Mouse (Mus musculus) Patski (cell line): ENCODE data around the gene Wnt5b. TPM values are rescaled to one million over a fixed set of nuclear protein-coding genes. Genes with fewer than 3 reads are reported as not detected.

Source experiments
- ATAC-seq: fragments of 100-300 bp; one replicate; pipeline ENCODE4 v1.8.0; 2021
- CTCF ChIA-PET: fragments of 350-600 bp; sonication (Branson Sonifier 250); formaldehyde crosslinking; loops from one replicate; lab custom pipeline; 2022; ENCODE audit warnings: inconsistent platforms; lab: Charles Lee
- POLR2A ChIA-PET: fragments of 350-600 bp; sonication (Branson Sonifier 250); formaldehyde crosslinking; loops from one replicate; lab custom pipeline; 2022; ENCODE audit warnings: antibody characterized with exemption, inconsistent platforms; lab: Charles Lee
- DNase-seq: peaks from one replicate; pipeline ENCODE4 v3.0.0-alpha.2; 2011; ENCODE audit warnings: low read depth, low spot score
- H3K27me3 ChIP-seq: fragments of 371-371 bp; one replicate; pipeline ENCODE4 v1.5.1; 2021
- CTCF ChIP-seq: fragments of 100-300 bp; IDR thresholded peaks from one replicate; pipeline ENCODE4 v1.5.1; 2021
- in situ Hi-C: fragments of 300-500 bp; cut with MboI; formaldehyde crosslinking; loops from 3 replicates; pipeline ENCODE4 v1.11.1; 2018; ENCODE audit warnings: low pct_unique_long_range_greater_than_20kb, mixed read lengths
- polyA plus RNA-seq: library from polyadenylated mRNA; unstranded; gene quantifications from one replicate; pipeline ENCODE4 v1.2.3, GENCODE M21; 2021

The Wnt5b gene
- polyA plus RNA-seq: 9.8 TPM

DNA sequence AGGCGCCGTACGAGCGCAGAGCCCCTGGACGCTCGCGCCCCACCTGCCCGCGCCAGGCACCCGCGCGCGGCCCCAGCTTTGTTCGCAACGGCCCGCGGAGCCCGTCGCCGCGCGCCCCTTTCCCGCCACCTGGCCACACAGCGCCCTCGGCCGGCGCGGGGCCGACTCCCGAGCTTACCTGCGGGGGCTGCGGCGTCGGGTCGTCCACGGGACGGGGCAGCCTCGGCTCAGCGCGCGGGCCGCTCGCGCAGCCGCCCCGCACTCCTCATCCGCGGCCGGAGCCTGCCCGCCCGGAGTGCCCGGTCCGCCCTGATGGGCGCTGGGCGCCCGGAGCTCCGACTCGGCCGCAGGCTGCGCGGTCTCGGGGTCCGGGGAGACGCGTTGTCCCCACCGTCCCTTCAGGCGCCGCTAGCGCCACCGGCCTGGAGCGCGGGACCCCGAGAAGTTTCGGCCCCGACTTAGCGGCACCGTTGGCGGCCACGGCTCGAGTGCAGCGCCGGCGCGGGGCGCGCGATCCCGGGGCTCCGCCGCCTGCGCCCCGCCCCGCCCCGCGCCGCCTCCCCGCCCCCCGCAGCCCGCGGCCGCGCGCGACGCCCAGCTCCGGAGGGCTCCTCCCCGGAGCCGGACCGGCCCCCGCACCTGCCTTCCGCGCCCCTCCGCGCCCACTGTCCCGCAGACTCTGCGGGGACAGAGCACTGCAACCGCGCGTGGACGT, at the start of gene Wnt5b:
Gene Wnt5b (minus strand): TSS at position 545 of the 715 bp plus-strand sequence.
- POLR2A ChIA-PET: interaction anchor here (1.0 to 1.9 kb wide), 2 partner anchors 11 to 25 kb away, joined by 4 to 5 read pairs; no protein-coding TSS in a partner anchor
- no peak for TF ChIP-seq CTCF
- DNase-seq (no peak), ATAC-seq (peak; percentile 45)
- in situ Hi-C loops: no loop called here
- H3K27me3 ChIP-seq: no peaks in the 10 kb centered on the region
- CTCF ChIA-PET: interaction anchor here (1.7 to 1.8 kb wide), 2 partner anchors 23 to 148 kb away, joined by 4 to 6 read pairs; no protein-coding TSS in a partner anchor

DNA sequence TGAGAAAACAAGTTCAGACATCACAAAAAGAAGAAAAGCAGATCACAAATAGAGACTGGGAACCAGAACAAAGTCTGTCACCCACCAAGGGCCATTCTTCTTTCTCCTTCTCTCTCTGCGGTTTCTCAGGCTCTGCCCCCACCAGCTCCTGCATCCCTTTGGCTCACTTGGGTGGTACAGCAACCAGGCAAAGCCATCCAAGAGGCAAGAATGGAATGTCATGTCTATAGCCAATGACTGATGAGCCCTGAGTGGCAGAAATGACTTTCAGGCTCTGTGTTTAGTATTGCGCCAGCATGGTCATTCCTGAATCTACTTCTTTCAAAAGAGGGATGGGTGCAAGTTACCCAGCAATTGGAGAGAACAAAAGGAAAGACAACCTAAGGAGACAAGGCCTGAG, 46.7 kb upstream of the Wnt5b start:
- ChIA-PET POLR2A (interaction anchor here (0.9 kb wide), 1 partner anchor 11 kb away, joined by 3 read pairs; no protein-coding TSS in a partner anchor), CTCF (interaction anchor here (0.8 kb wide), 1 partner anchor 9 kb away, joined by 3 read pairs; no protein-coding TSS in a partner anchor)

DNA sequence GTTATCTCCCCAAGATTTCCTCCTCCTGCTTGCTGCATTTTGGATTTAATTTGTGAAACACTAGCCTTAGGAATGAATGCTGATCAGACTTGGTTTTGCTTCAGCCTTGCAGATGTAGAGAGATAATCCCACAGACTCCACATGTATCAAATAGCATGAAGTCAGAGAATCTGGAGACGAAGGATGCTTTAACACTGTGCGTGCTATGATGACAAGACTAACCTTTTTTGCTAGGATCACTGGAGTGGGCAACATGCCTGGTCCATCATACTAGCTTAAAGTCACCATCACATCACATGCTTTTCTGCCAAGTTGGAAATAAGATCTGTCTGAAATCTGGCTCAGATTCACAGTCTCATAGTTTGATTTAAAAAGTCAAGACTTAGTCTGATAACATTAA, 43.8 kb upstream of the Wnt5b start:
- CTCF ChIA-PET: no interaction called here
- POLR2A ChIA-PET: interaction anchor here (2.2 kb wide), 1 partner anchor 13 kb away, joined by 9 read pairs; no protein-coding TSS in a partner anchor
- DNase-seq (no peak), ATAC-seq (no peak)
- in situ Hi-C loops: no loop called here
- H3K27me3 ChIP-seq: no peaks in the 10 kb centered on the region
- TF ChIP-seq CTCF: no peak

More for the DNA sequence above, 46.7 kb upstream of the Wnt5b start:
- no peaks in the 10 kb centered on the region for H3K27me3 ChIP-seq
- TF ChIP-seq CTCF: no peak
- DNase-seq: no peak
- in situ Hi-C loops: no loop called here
- no peak for ATAC-seq

DNA sequence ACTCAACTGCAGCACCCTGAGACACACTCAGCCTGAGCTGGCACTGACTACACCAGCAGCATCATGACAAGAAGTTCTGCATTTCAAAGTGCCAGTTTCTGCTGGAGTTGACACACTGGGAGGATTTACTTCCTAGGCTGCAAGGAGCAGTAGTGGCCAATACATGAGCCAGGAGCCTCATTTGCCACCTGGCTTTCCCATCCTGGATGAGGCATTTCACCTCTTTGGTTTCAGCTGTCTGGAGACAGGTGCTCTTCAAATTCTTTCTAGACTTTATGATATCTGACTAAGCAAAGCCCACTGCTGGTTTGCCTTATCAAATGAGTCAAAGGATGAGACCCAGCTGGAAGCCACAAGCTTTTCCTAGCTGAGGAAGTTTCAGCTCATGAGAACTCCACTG, 43.3 kb upstream of the Wnt5b start:
- no peaks in the 10 kb centered on the region for H3K27me3 ChIP-seq
- DNase-seq (no peak), ATAC-seq (no peak)
- ChIA-PET CTCF (no interaction called here), POLR2A (no interaction called here)
- TF ChIP-seq CTCF: no peak
- in situ Hi-C loops: no loop called here

DNA sequence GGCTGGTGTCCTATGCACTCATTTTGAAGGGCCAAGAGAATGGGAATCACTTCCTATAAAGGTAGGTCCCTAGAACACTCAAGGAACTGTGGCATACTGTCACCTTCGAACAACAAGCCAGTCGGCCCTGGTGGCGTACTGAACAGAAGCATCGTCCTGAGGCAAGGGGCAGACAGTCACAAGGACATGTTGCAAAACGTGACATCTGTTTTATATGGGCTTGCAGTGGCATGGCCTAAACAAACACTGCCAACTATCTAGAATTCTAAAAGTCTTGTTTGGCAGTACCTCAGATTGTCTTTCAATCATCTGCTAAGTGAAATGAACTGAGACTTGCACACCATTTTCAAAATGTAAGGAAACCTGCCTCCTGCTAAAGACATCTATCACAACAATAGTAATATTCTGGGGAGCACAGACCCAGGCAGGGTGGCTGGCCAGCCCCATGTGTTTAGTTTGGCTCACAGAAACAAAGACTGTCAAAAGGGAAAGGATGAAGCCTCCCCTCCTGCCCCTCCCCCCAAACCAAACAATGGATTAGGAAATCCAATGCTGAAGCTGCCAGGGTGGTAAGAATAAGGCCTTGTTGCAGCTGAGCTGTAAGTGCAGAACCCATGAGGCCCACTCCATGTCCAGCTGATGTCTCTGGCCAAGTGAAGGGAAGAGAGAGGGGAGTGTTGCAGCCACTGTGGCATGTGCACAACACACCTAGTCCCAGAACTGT, 41.7 kb upstream of the Wnt5b start:
- no peak for DNase-seq
- ChIA-PET CTCF (no interaction called here), POLR2A (no interaction called here)
- ATAC-seq: peak; percentile 35
- no peak for TF ChIP-seq CTCF
- no peaks in the 10 kb centered on the region for H3K27me3 ChIP-seq
- in situ Hi-C loops: no loop called here

DNA sequence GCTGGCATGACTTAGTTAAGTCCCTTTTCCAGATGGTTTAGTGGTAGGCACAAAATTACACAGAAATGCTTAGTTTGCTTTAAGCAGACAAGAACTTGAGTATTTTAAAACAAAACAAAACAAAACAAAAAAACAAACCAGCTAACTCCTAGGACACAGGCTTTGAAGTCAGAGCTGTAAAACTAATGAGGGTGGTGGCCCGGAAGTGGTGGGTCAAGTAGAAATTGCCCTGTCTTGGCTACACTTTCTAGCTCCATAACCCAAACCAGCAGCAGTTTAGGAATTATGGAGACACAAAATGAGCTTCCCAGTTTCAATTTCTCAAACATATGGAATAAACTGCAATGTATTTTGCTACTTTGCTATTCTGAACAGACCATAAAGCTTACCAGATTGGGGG, 39.9 kb upstream of the Wnt5b start:
- POLR2A ChIA-PET: no interaction called here
- in situ Hi-C loops: no loop called here
- no peaks in the 10 kb centered on the region for H3K27me3 ChIP-seq
- TF ChIP-seq CTCF: no peak
- CTCF ChIA-PET: interaction anchor here (1.0 to 1.2 kb wide), 3 partner anchors 10 to 90 kb away, joined by 3 read pairs; no protein-coding TSS in a partner anchor
- ATAC-seq (no peak), DNase-seq (no peak)

DNA sequence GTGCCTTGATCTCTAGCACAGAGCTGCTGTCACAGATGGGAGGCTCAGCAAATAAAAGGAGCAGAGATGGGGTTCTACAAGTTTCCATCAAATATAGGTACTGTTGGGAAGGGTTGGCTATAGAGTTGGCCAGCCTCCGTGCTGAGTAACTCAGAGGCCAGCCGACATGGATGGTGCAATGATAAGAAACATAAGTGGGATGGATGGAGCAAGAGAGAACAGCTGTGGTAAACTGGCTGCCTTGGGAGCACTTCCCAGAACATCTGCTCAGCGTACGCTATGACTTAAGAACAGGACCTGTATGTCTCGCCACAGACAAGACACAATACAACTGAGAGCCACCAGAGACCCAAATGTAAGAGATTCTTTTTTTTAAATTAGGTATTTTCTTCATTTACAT, 39.0 kb upstream of the Wnt5b start:
- no peaks in the 10 kb centered on the region for H3K27me3 ChIP-seq
- in situ Hi-C loops: no loop called here
- no peak for DNase-seq
- POLR2A ChIA-PET: no interaction called here
- TF ChIP-seq CTCF: no peak
- CTCF ChIA-PET: no interaction called here
- no peak for ATAC-seq

DNA sequence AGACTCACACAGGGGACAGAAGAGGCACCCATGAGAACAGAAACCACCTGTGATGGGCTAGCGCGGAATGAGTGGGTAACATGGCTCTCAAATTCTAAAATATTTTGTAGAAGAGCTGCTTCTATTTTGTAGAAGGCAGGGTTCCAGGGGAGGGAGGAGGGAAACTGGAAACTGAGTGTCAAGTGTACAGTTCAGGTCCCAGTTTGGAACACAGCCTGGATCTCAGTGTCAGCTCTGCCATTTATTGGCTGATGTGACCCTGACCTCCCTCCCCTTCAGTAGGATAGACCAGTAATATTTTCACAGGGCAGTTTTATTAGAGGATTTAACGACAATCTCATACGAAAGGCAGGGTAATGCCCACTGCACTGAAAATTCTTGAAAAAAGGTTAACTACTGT, 32.6 kb upstream of the Wnt5b start:
- CTCF ChIA-PET: no interaction called here
- in situ Hi-C loops: no loop called here
- ATAC-seq (no peak), DNase-seq (no peak)
- no peaks in the 10 kb centered on the region for H3K27me3 ChIP-seq
- POLR2A ChIA-PET: no interaction called here
- no peak for TF ChIP-seq CTCF

DNA sequence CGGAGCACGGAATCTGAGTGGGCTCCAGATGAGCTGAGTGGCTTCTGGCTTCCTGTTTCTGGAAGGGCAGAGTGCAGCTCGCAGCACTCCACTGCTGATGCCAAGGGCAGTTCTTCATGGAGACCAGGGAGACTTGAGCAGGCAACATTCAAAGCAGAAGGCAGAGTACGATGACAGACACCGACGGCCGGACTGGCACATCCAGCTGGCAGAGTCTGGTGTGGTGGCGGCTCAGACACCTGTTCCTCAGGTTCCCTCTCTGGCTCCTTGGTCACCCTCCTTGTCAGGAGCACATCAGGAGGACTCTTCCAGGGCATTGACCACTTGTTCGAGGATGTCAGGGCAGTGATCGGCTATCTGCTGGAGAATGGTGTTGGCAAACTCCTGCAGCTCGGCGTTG, 31.2 kb upstream of the Wnt5b start:
- DNase-seq (no peak), ATAC-seq (no peak)
- in situ Hi-C loops: no loop called here
- ChIA-PET CTCF (interaction anchor here (0.6 kb wide), 1 partner anchor 30 kb away, joined by 3 read pairs; no protein-coding TSS in a partner anchor), POLR2A (no interaction called here)
- H3K27me3 ChIP-seq: no peaks in the 10 kb centered on the region
- no peak for TF ChIP-seq CTCF

DNA sequence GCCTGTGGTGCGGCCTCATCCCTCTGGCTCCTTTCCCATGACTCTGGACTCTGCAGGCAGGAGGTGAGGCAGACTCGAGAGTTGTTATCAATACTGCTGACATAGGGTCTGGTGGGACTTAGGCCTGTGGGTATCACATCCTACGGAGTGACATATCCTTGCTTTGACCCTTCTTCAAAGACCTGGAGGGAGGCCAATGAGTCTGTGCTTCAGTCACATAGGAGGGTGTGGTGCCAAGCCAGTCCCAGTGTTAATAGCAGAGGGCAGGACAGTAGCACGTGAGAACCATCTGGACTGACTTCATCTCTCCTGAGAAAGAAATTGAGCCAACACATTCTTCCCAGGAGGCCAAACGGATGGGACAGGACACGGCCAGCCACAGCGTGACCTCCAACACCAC, 28.1 kb upstream of the Wnt5b start:
- ATAC-seq (no peak), DNase-seq (no peak)
- no peak for TF ChIP-seq CTCF
- in situ Hi-C loops: no loop called here
- ChIA-PET POLR2A (no interaction called here), CTCF (no interaction called here)
- H3K27me3 ChIP-seq: no peaks in the 10 kb centered on the region

DNA sequence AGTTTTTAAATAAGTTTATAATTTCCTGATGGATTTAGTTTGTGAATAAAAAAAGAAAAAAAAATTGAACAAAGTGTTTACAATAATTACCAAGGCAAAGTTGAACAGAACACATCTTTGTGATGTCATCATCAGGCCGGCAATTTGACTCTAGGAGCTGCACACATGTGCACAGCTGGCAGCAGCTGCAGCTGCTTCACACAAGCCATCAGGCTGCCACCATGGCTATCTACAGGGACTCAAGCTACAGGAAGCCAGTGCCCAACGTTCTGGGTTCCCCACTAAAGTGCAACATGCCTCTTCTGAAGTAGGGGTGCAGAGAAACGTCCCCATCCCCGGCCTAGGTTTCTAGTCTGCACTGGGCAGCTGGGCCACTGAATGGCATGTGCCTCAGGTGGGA, 26.6 kb upstream of the Wnt5b start:
- ATAC-seq: no peak
- H3K27me3 ChIP-seq: no peaks in the 10 kb centered on the region
- ChIA-PET CTCF (no interaction called here), POLR2A (no interaction called here)
- no peak for DNase-seq
- in situ Hi-C loops: no loop called here
- no peak for TF ChIP-seq CTCF
